Mouse (Mus musculus): ENCODE measurements at regions not wholly inside any gene's neighbourhood (a gene's known extent, or its start where the extent isn't known, plus 50 kb on each side); places are given as distances from the start of the nearest gene placed in this dataset.

- Histone ChIP-seq H3K27me3 (ENCODE audit: control insufficient read depth in 1 of 2, insufficient read depth in 2 of 2, low read length in 2 of 2) (no peaks in the 10 kb centered on the region), H3K4me1 (ENCODE audit: control insufficient read depth in 1 of 2, insufficient read depth in 2 of 2, low read length in 2 of 2) (no peaks in the 10 kb centered on the region), H3K27ac (ENCODE audit: control insufficient read depth, low read depth, low read length) (no peak overlapping the region), H3K79me2 (ENCODE audit: control insufficient read depth, insufficient read depth, low read length, poor library complexity) (no peaks in the 10 kb centered on the region), H3K9me3 (replicated peaks; ENCODE audit: insufficient read depth, low read length) (no peaks in the 10 kb centered on the region), H3K36me3 (ENCODE audit: control insufficient read depth in 1 of 2, insufficient read depth in 2 of 2, low read length in 2 of 2) (no peaks in the 10 kb centered on the region), H3K4me3 (ENCODE audit: control insufficient read depth in 1 of 2, insufficient read depth in 1 of 2, low read depth in 2 of 2, low read length in 2 of 2) (no peak overlapping the region), H3K9ac (ENCODE audit: control insufficient read depth, low read depth, low read length, poor library complexity, severe bottlenecking) (no peak overlapping the region)
- TF ChIP-seq MAZ (IDR thresholded peaks at IDR 0.05; ENCODE audit: low read depth, low read length) (no peak), GATA1 (IDR thresholded peaks at IDR 0.05; ENCODE audit: low read depth, low read length) (no peak), ZC3H11A (IDR thresholded peaks at IDR 0.05; ENCODE audit: low read depth, low read length) (no peak), TBP (IDR thresholded peaks at IDR 0.05; ENCODE audit: low read depth, low read length) (no peak), CHD1 (IDR thresholded peaks at IDR 0.05; ENCODE audit: low read depth, low read length) (no peak), RCOR1 (IDR thresholded peaks at IDR 0.05; ENCODE audit: low read depth, low read length) (no peak), JUND (IDR thresholded peaks at IDR 0.05; ENCODE audit: low read depth, low read length) (no peak), GABPA (IDR thresholded peaks at IDR 0.05; ENCODE audit: low read depth, low read length) (no peak), ELF1 (IDR thresholded peaks at IDR 0.05; ENCODE audit: low read depth, low read length) (no peak), POLR2AphosphoS2 (IDR thresholded peaks at IDR 0.05; ENCODE audit: low read length) (no peak), POLR2A (IDR thresholded peaks at IDR 0.05; ENCODE audit: control insufficient read depth in 1 of 2, insufficient read depth in 1 of 2, low read depth in 1 of 2, low read length in 2 of 2, poor library complexity in 1 of 2) (no peak), NRF1 (IDR thresholded peaks at IDR 0.05; ENCODE audit: insufficient read depth, low read depth, low read length, poor library complexity, severe bottlenecking) (no peak), MXI1 (IDR thresholded peaks at IDR 0.05; ENCODE audit: low read depth, low read length) (no peak), HCFC1 (IDR thresholded peaks at IDR 0.05; ENCODE audit: low read depth, low read length) (no peak), USF1 (IDR thresholded peaks at IDR 0.05; ENCODE audit: low read depth, low read length) (no peak), MYC (IDR thresholded peaks at IDR 0.05; ENCODE audit: low read depth, low read length) (no peak)
- DNase-seq (ENCODE audit: low read depth, low spot score): no peak
Observed at GRCm38 (mm10) chr2:115126625-115127369, 454.7 kb upstream of the BC052040 start.

GRCm38 (mm10) chr2:115131746-115132145 lies 449.8 kb upstream of the BC052040 start:
- Histone ChIP-seq H3K9ac (ENCODE audit: control insufficient read depth, low read depth, low read length, poor library complexity, severe bottlenecking) (no peak overlapping the region), H3K9me3 (replicated peaks; ENCODE audit: insufficient read depth, low read length) (no peaks in the 10 kb centered on the region), H3K4me3 (ENCODE audit: control insufficient read depth in 1 of 2, insufficient read depth in 1 of 2, low read depth in 2 of 2, low read length in 2 of 2) (no peak overlapping the region), H3K27me3 (ENCODE audit: control insufficient read depth in 1 of 2, insufficient read depth in 2 of 2, low read length in 2 of 2) (no peaks in the 10 kb centered on the region), H3K79me2 (ENCODE audit: control insufficient read depth, insufficient read depth, low read length, poor library complexity) (no peaks in the 10 kb centered on the region), H3K27ac (ENCODE audit: control insufficient read depth, low read depth, low read length) (no peak overlapping the region), H3K4me1 (ENCODE audit: control insufficient read depth in 1 of 2, insufficient read depth in 2 of 2, low read length in 2 of 2) (no peaks in the 10 kb centered on the region), H3K36me3 (ENCODE audit: control insufficient read depth in 1 of 2, insufficient read depth in 2 of 2, low read length in 2 of 2) (no peaks in the 10 kb centered on the region)
- no peak for DNase-seq (ENCODE audit: low read depth, low spot score)
- TF ChIP-seq ZKSCAN1 (IDR thresholded peaks at IDR 0.05; ENCODE audit: low read depth, low read length): no peak
- no peak for TF ChIP-seq GABPA (IDR thresholded peaks at IDR 0.05; ENCODE audit: low read depth, low read length)
- no peak for TF ChIP-seq MXI1 (IDR thresholded peaks at IDR 0.05; ENCODE audit: low read depth, low read length)
- TF ChIP-seq ZNF384 (IDR thresholded peaks at IDR 0.05; ENCODE audit: low read depth, low read length): no peak
- no peak for TF ChIP-seq BHLHE40 (IDR thresholded peaks at IDR 0.05; ENCODE audit: borderline replicate concordance, low read depth, low read length)
- no peak for TF ChIP-seq ZC3H11A (IDR thresholded peaks at IDR 0.05; ENCODE audit: low read depth, low read length)
- no peak for TF ChIP-seq TCF12 (IDR thresholded peaks at IDR 0.05; ENCODE audit: low read depth, low read length)
- no peak for TF ChIP-seq GATA1 (IDR thresholded peaks at IDR 0.05; ENCODE audit: low read depth, low read length)
- TF ChIP-seq E2F4 (IDR thresholded peaks at IDR 0.05; ENCODE audit: borderline replicate concordance, low read depth, low read length): no peak
- TF ChIP-seq POLR2AphosphoS5 (IDR thresholded peaks at IDR 0.05; ENCODE audit: borderline replicate concordance, low read depth, low read length): no peak
- no peak for TF ChIP-seq ZMIZ1 (IDR thresholded peaks at IDR 0.05; ENCODE audit: low read depth, low read length)
- TF ChIP-seq MYB (IDR thresholded peaks at IDR 0.05; ENCODE audit: low read depth, low read length): no peak
- no peak for TF ChIP-seq POLR2AphosphoS2 (IDR thresholded peaks at IDR 0.05; ENCODE audit: low read length)
- TF ChIP-seq NRF1 (IDR thresholded peaks at IDR 0.05; ENCODE audit: insufficient read depth, low read depth, low read length, poor library complexity, severe bottlenecking): no peak
- no peak for TF ChIP-seq MAZ (IDR thresholded peaks at IDR 0.05; ENCODE audit: low read depth, low read length)
- TF ChIP-seq CTCF (IDR thresholded peaks at IDR 0.05 in 2 of 3, conservative IDR thresholded peaks at IDR 0.05 in 1 of 3; ENCODE audit: control insufficient read depth in 1 of 3, insufficient read depth in 1 of 3, low read depth in 2 of 3, low read length in 3 of 3, poor library complexity in 1 of 3, severe bottlenecking in 1 of 3): no peak
- TF ChIP-seq JUND (IDR thresholded peaks at IDR 0.05; ENCODE audit: low read depth, low read length): no peak
- no peak for TF ChIP-seq CHD2 (IDR thresholded peaks at IDR 0.05; ENCODE audit: low read length)

All from MEL (cell line).